Mouse (Mus musculus): ENCODE data around the gene Shoc2.
"Not testable (repeated sequence)": the region's sequence is repeated elsewhere in the genome, so short reads cannot be mapped to it uniquely, and the experiment has no call there.

The Shoc2 gene

DNA sequence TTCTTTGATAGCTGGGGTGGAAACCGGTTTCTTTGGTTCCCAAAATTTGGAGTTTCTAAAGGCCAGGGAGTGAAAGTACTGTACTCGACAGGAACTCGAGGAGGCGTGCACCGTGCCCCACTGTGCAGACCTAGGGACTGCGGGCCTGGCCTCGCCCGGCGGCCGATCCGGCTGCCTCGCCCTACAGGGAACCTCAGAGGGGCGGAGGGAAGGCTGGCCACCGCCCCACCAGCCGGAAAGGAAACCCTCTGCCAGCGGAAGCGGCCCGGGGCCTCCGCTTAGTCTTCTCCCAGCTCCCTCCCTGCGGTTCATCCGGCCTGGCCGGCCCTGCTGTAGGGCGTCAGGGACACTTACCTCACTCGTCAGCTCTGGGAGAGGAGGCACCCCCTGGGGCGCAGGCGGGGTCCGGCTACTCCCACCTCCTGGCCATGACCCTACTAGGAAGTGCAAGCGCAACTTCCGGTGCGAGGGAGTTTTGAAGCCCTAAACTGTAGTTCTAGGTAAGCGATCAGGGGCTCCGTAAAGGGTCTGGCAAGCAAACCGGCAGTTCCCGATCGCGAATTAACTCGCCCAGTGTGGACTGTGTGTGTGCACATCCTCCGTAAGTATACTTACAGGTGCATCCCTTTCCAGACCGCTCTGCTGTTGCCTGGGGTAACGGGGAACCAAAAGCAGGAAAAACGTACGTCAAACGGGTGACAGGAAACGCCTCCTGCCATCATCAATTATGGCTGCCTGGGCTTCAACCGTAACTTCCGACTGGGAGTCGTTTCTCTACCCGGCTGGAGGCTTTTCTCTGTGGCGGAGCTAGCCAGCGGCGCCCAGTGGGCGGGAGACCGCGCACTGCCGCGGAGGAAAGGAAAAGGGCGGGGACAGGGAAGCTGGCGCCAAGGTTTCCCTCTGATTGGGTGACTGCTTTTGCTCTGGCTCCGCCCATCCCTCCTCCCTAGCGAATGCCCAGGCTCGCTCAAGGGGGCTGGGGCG is at the start of gene Shoc2, which contains the start of gene Bbip1:
TSS of gene Shoc2 (plus strand) at position 505 of the 984 bp plus-strand sequence.
TSS of gene Bbip1 (minus strand) at position 826 of the 984 bp plus-strand sequence.
- DNase-seq (ENCODE audit: low spot score in 2 of 2) = peak; percentile 97 to 98

DNA sequence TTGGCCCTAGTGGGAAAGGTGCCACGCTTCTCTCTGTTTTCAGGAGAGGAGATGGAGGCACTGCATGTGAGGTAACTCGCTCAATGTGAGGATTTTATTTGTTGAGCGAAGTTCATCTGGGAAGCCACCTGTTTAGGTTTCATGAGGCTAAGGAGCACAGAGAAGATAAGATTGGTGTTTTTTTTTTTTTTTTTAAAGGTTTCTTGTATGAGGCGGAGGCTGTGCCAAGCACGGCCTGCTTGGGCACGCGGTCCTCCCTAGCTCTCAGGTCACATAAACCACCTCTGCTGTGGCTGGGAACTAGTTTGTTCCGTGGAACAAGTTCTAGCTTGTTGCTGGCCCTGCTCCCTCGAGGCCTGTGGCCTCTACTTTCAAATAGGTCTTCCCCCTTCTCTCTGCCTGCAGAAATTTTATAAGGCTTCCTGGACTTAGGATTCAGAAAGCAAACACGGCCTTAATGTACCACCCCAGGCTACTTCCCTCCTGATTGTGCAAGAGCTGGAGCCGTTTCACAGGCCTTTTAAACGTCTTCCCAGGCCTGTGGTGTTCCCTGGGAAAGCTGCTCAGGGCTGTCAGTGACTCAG is 49.5 kb upstream of the Shoc2 start:
- DNase-seq (ENCODE audit: low spot score in 2 of 2) = no peak

DNA sequence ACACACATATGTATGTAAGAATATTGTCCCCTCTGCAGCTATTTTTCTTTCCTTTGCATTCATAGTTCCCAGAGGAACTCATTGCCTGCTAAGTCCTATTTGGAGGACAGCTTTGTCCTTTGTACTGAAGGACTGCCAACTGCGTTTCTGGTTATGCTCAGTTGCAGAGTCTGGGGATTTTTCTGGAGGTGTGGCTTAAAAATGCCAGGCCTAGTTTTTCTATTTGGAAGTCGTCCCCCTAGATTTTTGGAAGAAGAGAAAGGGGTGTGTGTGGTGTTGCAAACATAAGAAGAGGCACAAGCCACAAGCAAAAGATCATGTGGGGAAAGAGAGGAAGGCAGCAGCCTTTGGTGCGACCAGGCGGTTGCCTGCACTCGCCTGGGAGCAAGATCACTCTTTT is 46.1 kb upstream of the Shoc2 start:
- no peak for DNase-seq (ENCODE audit: low spot score in 2 of 2)

DNA sequence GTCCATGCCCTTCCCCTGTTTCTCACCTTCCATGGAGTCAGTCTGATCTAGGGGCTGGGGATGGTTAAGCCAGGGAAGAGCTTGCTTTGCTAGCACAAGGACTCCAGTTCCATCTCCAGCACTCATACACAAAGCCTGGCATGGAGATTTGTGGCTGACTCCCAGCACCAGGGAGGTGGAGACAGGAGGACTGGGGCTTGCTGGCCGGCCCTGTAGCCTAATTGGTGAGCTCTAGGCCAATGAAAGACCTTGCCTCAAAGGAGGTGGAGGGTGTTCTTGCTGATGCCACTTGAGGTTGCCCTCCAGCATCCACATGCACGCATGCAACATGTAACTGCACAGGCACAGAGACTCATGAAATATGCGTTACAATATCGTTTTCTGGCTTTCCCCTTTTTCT is 45.6 kb upstream of the Shoc2 start:
- DNase-seq (ENCODE audit: low spot score in 2 of 2) = no peak

DNA sequence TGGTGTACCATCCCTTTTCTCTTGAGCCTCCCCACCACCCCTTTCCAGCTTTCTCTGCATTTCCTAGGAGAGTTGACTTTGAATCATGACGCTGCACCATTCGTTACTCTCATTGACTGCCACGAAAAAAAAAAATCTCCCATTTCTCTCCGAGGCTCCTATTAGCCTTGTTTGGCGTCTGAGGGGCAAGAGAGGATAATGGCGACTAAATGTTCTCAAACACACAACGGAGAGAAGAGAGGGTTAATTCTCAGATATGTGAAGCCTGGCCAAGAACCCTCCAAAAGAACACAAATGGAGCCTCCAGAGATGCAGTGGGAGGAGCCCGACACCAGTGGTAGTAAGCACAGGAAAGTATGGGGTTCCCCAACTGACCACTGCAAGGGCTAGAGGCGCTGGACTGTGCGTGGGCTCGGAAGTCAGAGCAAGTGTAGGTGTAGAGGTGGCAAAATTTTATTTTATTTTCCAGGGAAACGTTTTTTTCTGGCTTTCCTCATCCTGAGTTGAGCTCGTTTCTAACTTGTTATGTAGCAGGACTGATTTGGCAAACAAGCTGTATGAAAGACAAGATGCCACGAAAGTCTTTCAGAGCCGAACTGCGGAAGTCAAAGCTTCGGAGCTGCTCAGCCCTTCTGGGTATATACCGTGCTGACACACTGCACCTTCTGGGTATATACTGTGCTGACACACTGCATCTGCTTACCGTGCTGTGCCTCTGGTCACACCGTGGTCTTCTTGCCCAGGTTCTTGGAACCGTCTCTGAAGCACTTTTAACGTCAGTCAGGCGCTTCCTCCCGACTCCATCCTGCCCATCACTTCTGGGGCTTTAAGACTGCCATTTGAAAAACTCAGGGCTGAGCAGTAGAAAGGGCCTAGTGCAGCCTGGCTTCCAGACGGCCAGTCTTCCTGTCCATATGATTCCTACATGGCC is 44.9 kb upstream of the Shoc2 start:
- no peak for DNase-seq (ENCODE audit: low spot score in 2 of 2)

DNA sequence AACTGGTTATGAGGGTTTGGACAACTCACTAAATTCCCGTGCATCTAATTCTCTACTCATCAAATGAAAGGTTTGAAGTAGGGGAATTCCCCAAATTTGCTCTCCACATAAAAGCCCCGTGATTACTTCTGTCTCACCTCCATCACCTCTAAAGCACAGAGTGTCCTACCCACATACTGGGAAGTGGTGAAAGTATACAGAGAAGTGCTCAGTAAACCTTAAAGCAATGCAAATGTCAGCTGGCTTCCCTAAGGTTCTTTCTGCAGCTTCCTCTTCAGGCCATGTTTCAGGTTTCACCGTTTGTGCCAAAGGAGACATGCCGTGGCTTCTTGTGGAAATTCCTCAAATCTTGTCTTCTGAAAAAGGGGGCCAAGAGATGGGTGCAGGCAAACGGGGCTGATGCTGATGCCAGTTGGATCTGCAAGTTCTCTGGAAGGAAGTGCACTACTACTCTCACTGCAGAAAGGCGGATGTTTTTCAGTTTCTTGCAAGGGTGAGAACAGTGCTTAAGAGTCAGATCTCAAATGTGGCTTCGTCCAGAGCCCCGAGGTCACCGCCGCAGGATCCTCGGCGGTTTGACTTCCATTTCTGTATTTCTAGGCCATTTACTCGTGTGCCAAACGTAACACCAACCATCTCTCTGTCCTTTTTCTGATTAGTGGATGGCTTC is 44.0 kb upstream of the Shoc2 start:
- DNase-seq (ENCODE audit: low spot score in 2 of 2) = peak; percentile 56 to 65

DNA sequence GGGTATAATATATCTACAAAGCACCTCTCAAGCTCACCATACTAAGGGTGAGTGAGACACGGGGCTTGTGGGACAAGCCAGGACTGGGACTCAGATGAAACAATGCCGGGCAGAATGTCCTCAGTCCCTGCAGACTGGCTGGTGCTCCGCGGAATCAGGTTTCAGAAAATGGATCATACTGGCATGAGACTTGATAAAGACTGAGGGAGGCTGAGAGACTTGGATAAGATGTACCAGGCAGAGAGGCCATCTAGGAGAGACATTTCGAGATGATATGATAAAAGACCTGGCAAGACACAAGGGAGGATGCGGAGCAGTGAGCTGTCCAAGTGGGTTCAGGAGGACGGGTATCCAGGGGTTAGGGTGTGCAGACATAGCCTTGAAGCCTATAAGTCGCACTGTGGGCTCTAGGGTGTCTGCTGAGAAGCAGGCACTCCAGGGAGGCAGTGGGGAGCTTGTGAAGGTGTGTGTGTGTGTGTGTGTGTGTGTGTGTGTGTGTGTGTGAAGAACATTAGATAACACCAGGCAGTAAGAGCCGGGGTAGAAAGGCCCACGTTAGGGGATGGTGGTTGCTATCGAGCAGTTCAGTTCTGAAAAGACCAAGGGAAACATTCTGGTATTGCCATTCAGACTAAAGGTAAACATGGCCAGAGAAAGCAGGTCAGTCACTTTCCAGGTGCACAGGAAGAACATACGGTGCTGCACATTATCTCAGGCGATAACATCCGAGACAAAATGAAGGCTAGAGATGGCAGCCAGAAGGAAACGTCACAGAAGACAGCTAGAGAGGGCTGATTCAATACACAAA is 42.0 kb upstream of the Shoc2 start:
- peak in 1 of 2 experiments; percentile 15 for DNase-seq (ENCODE audit: low spot score in 2 of 2)

DNA sequence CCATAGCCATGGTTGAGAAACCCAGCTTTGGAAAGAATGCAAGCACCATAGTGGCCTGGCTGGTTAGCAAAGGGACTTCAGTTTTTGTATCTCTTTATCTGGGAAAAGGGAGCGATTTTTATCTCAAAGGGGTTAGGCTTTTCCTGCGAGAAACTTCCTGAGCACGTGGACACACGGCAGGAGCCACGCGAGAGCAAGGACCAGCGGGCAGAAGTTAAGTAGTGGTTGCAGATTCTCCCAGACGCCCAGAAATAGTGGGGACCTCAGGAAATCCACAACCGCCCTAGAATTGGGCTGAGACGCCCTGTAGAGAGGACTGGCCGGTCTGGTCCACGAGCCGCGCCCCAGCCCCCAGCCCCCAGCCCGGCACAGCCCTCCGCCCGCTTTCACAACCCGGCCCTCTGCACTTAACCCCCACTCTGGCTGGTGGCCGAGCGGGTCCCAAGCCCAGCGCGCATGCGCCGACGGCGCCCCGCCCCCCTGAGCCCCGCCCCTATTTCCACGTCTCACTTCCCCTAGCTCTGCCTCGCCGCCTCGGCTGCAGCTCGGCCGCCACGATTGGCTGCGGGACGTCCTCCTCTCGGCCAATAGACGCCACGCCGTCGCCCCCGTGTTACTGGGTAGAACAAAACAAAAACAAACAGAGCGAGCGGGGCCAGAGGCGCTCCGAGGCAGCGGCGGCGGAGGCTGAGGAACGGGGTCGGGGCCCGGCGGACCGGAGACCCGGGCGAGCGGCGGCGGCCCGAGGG is 41.2 kb upstream of the Shoc2 start:
- peak; percentile 93 to 95 for DNase-seq (ENCODE audit: low spot score in 2 of 2)

DNA sequence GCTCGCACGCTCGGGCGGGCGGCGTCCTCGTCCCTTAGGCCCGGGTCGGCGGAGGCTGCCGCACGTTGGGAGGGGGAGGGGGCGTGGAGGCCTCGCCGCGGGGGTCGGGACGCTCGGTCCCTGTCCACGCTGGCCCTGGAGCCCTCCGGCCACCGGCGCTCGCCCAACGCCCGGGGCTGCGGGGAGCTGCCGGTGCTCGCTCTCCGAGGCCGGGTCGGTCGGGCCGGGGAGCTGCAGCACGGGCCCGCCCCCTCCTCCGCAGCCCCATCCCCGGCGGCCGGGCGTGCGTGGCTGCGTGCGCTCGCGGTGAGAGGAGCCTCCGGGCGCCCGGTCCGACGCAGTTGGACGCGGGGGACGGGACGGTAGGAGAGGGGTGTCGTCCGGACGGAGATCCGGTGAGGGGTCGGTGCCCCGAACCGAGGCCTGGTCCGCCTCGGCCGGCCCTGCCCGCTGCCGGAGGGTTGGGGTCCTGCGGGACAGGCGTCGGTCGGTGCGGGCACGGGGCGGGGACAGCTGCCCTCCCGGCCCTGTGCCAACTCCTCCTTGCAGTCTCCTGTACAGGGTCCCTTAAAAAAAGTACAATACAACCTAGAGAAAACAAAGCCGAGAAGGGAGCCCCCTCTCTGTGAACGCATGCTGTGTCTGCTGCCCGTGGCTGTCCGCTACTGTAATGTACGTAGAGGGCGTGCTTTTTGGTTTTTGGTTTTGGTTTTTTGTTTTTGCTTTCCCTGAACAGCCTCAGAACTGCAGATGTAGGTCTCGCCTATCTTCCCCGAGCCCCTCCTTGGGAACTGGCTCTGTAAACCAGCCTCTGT is 40.4 kb upstream of the Shoc2 start:
- DNase-seq (ENCODE audit: low spot score in 2 of 2) = peak; percentile 55 to 69

DNA sequence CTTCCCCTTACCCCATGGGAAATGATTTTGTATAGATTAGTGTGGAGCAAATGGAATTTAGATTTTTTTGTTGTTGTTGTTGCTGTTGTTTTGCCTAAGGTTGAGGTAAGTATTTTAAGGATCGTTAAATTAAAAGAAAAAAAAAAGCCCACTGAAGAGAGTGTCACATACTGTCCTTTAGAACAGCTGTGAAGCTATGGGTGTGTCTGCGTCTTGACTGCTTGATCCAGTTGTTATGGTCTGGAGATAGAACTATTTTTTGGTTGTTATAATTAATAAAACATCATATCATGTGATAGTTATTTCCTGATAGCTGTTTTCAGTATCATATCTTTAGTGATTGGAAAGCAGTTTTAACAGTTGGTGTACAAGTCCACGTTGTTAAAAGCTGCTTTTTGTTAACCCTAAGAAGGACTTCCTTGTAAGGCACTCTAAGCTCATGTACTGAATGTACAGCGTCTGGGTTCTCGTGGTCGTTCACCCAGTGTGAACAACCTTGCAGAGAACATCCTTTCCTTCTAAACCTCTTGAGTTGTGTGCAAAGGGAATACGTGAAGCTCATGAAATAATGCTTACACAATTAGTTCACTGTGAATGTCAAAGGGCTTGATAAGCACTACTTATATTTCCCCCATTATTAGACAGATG is 39.1 kb upstream of the Shoc2 start:
- no peak for DNase-seq (ENCODE audit: low spot score in 2 of 2)

DNA sequence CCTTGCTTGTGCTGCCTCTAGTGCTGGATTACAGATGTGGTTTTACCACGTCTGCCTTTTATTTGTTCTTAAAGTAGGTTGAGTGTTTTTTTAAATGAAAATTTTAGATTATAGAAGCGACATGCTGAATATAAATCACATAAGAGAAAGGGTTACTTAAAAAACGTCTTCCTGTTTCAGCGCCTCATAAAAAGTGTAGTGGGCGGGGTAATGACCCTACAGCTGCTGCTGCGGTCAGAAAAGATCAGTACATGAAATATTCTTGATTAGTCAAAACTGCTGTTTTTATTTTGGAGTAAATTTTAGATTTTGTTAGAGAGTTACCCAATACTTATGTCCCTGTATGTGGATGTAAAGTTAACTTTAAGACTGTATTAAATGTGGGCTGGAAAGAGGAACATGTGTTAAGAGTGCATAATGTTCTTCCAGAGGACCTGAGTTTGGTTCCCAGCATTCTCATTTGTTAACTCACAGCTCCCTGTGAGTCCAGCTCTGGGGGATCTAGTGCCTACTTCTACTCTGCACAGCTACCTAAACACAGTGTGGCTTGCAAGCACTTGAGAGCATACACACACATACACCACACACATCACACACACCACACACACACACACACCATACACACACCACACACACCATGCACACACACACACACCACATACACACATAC is 37.9 kb upstream of the Shoc2 start:
- peak in 1 of 2 experiments; percentile 32 for DNase-seq (ENCODE audit: low spot score in 2 of 2)

DNA sequence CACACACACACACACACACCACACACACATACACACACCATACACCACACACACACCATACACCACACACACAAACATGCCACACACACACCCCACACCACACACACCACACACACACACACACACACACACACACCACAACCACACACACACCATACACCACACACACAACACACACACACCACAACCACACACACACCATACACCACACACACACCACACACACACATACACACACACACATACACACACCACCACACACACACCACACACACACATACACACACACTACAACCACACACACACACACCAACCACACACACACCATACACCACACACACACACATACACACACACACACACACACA is 37.4 kb upstream of the Shoc2 start:
- not testable (repeated sequence) for DNase-seq (ENCODE audit: low spot score in 2 of 2)

DNA sequence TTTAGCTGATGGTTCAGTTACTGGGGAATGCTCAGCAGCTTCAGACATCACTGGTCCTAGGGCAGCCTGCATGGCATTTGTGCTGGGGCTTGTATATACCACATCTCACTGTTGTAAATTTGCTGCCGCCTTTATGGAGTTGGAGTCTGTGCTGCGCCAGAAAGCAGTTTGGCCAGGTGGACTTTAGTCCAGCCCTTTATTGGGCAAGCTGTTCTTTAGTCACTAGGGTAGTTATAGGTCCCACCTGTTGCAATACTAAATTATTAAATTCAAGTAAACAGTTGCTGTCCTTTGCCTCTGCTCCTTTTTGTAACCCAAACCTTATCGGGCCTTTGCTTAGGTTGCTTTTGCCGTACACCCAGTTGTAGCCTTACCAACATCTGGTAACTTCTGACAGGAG is 29.2 kb upstream of the Shoc2 start:
- DNase-seq (ENCODE audit: low spot score in 2 of 2) = no peak

DNA sequence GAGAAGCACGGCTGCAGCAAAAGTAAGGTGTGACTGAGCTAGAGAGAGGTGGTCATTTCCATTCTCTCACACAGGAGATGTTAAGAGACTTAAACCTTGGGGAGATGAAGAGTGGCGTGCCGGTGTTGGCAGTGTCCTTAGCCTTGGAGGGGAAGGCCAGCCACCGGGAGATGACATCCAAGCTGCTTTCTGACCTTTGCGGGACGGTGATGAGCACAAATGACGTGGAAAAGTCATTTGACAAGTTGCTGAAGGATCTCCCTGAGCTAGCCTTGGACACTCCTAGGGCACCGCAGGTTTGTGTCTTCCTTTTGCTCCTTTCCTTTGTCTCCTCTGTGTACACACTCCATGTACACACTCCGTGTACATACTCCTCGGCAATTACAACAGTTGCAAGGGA is 24.6 kb upstream of the Shoc2 start:
- no peak for DNase-seq (ENCODE audit: low spot score in 2 of 2)

DNA sequence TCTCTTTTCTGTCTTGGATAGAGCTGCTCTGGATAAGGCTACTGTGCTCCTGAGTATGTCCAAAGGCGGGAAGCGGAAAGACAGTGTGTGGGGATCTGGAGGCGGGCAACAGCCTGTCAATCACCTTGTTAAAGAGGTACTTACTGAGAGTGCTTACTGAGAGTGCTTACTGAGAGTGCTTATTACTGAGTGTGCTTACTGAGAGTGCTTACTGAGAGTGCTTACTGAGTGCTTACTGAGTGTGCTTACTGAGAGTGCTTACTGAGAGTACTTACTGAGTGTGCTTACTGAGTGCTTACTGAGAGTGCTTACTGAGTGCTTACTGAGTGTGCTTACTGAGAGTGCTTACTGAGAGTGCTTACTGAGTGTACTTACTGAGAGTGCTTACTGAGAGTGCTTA is 22.1 kb upstream of the Shoc2 start:
- DNase-seq (ENCODE audit: low spot score in 2 of 2) = not testable (repeated sequence)

DNA sequence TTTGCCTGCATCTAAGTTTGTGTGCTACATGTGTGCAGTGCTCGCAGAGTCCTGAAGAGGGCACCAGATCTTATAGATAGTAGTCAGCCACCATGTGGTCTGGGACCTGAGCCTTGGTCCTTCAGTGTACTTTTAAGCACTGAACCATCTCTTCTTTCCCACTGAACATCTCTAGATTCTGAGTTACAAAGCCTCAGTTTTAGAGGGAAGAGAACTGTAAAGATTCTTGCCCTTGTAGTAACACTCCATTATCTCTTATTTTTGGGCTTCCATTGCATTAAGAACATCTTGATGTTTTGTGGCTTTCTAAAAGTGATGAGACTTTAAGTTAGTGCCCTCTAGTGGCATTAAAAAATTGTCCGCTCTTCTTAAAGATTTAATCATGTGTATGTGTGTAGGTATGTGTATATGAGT is 18.8 kb upstream of the Shoc2 start:
- DNase-seq (ENCODE audit: low spot score in 2 of 2) = peak; percentile 46 to 68

DNA sequence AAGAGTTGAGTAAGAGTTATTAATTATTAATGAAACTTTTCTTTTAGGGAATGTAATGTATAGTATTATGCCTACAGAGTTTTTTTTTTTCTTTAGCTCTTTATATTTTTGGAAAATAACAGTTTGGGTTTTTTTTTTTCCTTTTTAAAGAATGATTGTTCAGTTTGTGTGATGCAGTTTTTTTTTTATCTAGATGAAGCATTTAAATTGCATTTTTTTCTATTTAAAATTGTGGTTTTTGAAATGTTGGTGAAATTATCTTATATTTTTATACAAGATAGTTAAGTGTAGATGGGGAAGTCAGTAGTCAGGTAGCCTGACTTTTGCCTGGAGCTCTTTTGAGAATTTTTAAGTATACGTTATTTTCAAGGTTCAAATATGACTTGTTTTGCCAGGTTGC is 17.4 kb upstream of the Shoc2 start:
- no peak for DNase-seq (ENCODE audit: low spot score in 2 of 2)

DNA sequence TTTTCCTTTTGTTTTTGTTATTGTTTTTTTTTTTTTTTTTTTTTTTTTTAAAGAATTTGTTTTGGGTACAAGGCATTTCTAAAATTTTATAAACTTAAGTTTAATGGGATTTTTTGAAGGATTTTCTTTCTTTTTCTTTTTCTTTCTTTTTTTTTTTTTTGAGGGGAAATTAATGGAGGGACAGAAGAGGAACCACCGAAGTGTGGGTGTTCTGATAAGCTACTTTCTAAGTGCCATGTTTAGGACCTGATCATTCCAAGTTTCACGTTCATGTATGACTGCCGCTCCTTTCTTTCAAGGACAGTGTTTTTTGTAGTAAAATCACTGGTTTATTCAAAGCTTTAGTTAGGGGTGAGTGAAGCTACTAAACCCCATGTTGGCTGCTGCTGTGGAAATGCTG is 14.9 kb upstream of the Shoc2 start:
- no peak for DNase-seq (ENCODE audit: low spot score in 2 of 2)

All from natural killer cell, adult 2 months (primary cell).